Mouse (Mus musculus): ENCODE data around the gene Ppfia3.

- no peak for TF ChIP-seq POLR2A (IDR thresholded peaks at IDR 0.05; ENCODE audit: borderline replicate concordance, control insufficient read depth, low read depth, low read length)
- peak; percentile 42; the same call in 1 of the 2 replicates for TF ChIP-seq CTCF (IDR thresholded peaks at IDR 0.05; ENCODE audit: control insufficient read depth, insufficient read depth, low read length)
Observed at GRCm38 (mm10) chr7:45343543-45343942, 23.3 kb downstream of the Ppfia3 start.

Data from bone marrow, adult 2 months (tissue).